Mouse (Mus musculus): ENCODE measurements around the gene Plekhs1. TPM values are rescaled to one million over a fixed set of nuclear protein-coding genes. Genes with fewer than 3 reads are reported as not detected.
"Not testable (repeated sequence)": the region's sequence is repeated elsewhere in the genome, so short reads cannot be mapped to it uniquely, and the experiment has no call there.

Plekhs1 gene
- total RNA-seq, 2 experiments from 2014 or later = 0.22 to 0.33 TPM

- no peak for DNase-seq
Observed at GRCm38 (mm10) chr19:56457569-56457968, 3.9 kb upstream of the Plekhs1 start.

GRCm38 (mm10) chr19:56459154-56460050 is 2.0 kb upstream of the Plekhs1 start:
- no peak for DNase-seq

GRCm38 (mm10) chr19:56460241-56460640 is 1.2 kb upstream of the Plekhs1 start:
- DNase-seq = no peak

- no peak for DNase-seq
Observed at GRCm38 (mm10) chr19:56462786-56463185, 1.3 kb downstream of the Plekhs1 start.

GRCm38 (mm10) chr19:56466486-56466885 is 5.0 kb downstream of the Plekhs1 start:
- DNase-seq = no peak

- DNase-seq = no peak
Observed at GRCm38 (mm10) chr19:56470286-56471020, 9.0 kb downstream of the Plekhs1 start.

GRCm38 (mm10) chr19:56471934-56472333 is 10.5 kb downstream of the Plekhs1 start:
- DNase-seq = no peak

GRCm38 (mm10) chr19:56474869-56475550 is 13.6 kb downstream of the Plekhs1 start:
- DNase-seq = no peak

- DNase-seq = no peak
Observed at GRCm38 (mm10) chr19:56476546-56476945, 15.1 kb downstream of the Plekhs1 start.

- DNase-seq = no peak
Observed at GRCm38 (mm10) chr19:56477253-56477652, 15.8 kb downstream of the Plekhs1 start.

GRCm38 (mm10) chr19:56477832-56478231 is 16.4 kb downstream of the Plekhs1 start:
- DNase-seq = no peak

GRCm38 (mm10) chr19:56484630-56485375 is 23.4 kb downstream of the Plekhs1 start:
- DNase-seq = no peak

GRCm38 (mm10) chr19:56485376-56486271 is 24.2 kb downstream of the Plekhs1 start:
- DNase-seq = no peak

GRCm38 (mm10) chr19:56486926-56487325 is 25.5 kb downstream of the Plekhs1 start:
- DNase-seq = no peak

GRCm38 (mm10) chr19:56487339-56487738 is 25.9 kb downstream of the Plekhs1 start:
- DNase-seq = no peak

- no peak for DNase-seq
Observed at GRCm38 (mm10) chr19:56489601-56490000, 28.2 kb downstream of the Plekhs1 start.

GRCm38 (mm10) chr19:56494157-56494556 is 32.7 kb downstream of the Plekhs1 start:
- not testable (repeated sequence) for DNase-seq

- DNase-seq = not testable (repeated sequence)
Observed at GRCm38 (mm10) chr19:56503069-56503468, 41.6 kb downstream of the Plekhs1 start.

- not testable (repeated sequence) for DNase-seq
Observed at GRCm38 (mm10) chr19:56503525-56503924, 42.1 kb downstream of the Plekhs1 start.

- not testable (repeated sequence) for DNase-seq
Observed at GRCm38 (mm10) chr19:56511207-56511606, 49.8 kb downstream of the Plekhs1 start.

GRCm38 (mm10) chr19:56513527-56513926 is 52.1 kb downstream of the Plekhs1 start:
- not testable (repeated sequence) for DNase-seq

All from layer of hippocampus, postnatal 36 days (tissue).